Mouse (Mus musculus) midbrain, embryonic 14.5 days (tissue): ENCODE measurements at regions not wholly inside any gene's neighbourhood (a gene's known extent, or its start where the extent isn't known, plus 50 kb on each side); places are given as distances from the start of the nearest gene placed in this dataset.
"Not testable (repeated sequence)": the region's sequence is repeated elsewhere in the genome, so short reads cannot be mapped to it uniquely, and the experiment has no call there.

ENCODE experiments used
- ATAC-seq: fragments of 200-750 bp; cut with Nextera tagmentation; 2 replicates; pipeline ENCODE4 v1.8.0; 2017; ENCODE audit warnings: moderate number of reproducible peaks, moderate library complexity; ENCODE audit not compliant: low FRiP score, low TSS enrichment
- DNase-seq: peaks from one replicate; pipeline ENCODE4 v3.0.0-alpha.2; 2015
- H3K27ac ChIP-seq: fragments of 300-500 bp; sonication (generic); replicated peaks from 2 replicates; pipeline ENCODE4 v1.5.1; 2014; ENCODE audit warnings: mild to moderate bottlenecking, low read depth, low read length, moderate library complexity
- H3K27me3 ChIP-seq: fragments of 300-500 bp; sonication (generic); 2 replicates; pipeline ENCODE4 v1.6.1; 2014; ENCODE audit warnings: low read length, control low read depth, mixed read lengths; ENCODE audit not compliant: control insufficient read depth, insufficient read depth
- H3K36me3 ChIP-seq: fragments of 300-500 bp; sonication (generic); 2 replicates; pipeline ENCODE4 v1.6.1; 2014; ENCODE audit warnings: low read length, control low read depth; ENCODE audit not compliant: control insufficient read depth, insufficient read depth
- H3K4me1 ChIP-seq: fragments of 300-500 bp; sonication (generic); 2 replicates; pipeline ENCODE4 v1.6.1; 2014; ENCODE audit warnings: mild to moderate bottlenecking, antibody characterized with exemption, low read length, control low read depth; ENCODE audit not compliant: control insufficient read depth, insufficient read depth
- H3K4me2 ChIP-seq: fragments of 300-500 bp; sonication (generic); 2 replicates; pipeline ENCODE4 v1.6.1; 2014; ENCODE audit warnings: mild to moderate bottlenecking, low read length, moderate library complexity
- H3K4me3 ChIP-seq: fragments of 300-500 bp; sonication (generic); replicated peaks from 2 replicates; pipeline ENCODE4 v1.5.1; 2014; ENCODE audit warnings: low read depth, low read length
- H3K9ac ChIP-seq: fragments of 300-500 bp; sonication (generic); replicated peaks from 2 replicates; pipeline ENCODE4 v1.6.1; 2014; ENCODE audit warnings: mild to moderate bottlenecking, low read length, moderate library complexity
- H3K9me3 ChIP-seq: fragments of 300-500 bp; sonication (generic); 2 replicates; pipeline ENCODE4 v1.6.1; 2016; ENCODE audit warnings: low read length, control low read depth, mixed read lengths; ENCODE audit not compliant: control insufficient read depth
- WGBS: fragments of 180-500 bp; shearing (Covaris S2); extraction: QIAGEN DNeasy Blood & Tissue Kit; methylation state at CpG from one replicate; pipeline ENCODE4 v1.1.7; 2014; 5-methylcytosine and 5-hydroxymethylcytosine counted together

- H3K9me3 ChIP-seq: no peaks in the 10 kb centered on the region
- no peak overlapping the region for H3K9ac ChIP-seq
- ATAC-seq (no peak), DNase-seq (no peak)
- H3K36me3 ChIP-seq: no peaks in the 10 kb centered on the region
- 91% methylated on average over 5 of the region's 5 CpGs for WGBS
- no peak overlapping the region for H3K27ac ChIP-seq
- no peak overlapping the region for H3K4me2 ChIP-seq
- H3K27me3 ChIP-seq: no peaks in the 10 kb centered on the region
- H3K4me3 ChIP-seq: no peak overlapping the region
- no peaks in the 10 kb centered on the region for H3K4me1 ChIP-seq
Measured at GRCm38 (mm10) chr3:40339492-40340030, 191.5 kb upstream of the Intu start.

- WGBS: 25% methylated on average over 4 of the region's 4 CpGs
- DNase-seq (peak; percentile 21), ATAC-seq (no peak)
Measured at GRCm38 (mm10) chr3:40355103-40355502, 176.0 kb upstream of the Intu start.

GRCm38 (mm10) chr3:40368421-40368820 lies 162.7 kb upstream of the Intu start:
- H3K36me3 ChIP-seq: no peaks in the 10 kb centered on the region
- DNase-seq (no peak), ATAC-seq (no peak)
- no peak overlapping the region for H3K4me3 ChIP-seq
- H3K27ac ChIP-seq: no peak overlapping the region
- H3K9me3 ChIP-seq: no peaks in the 10 kb centered on the region
- no peak overlapping the region for H3K4me2 ChIP-seq
- no peak overlapping the region for H3K9ac ChIP-seq
- WGBS: 92% methylated on average over 4 of the region's 4 CpGs
- no peaks in the 10 kb centered on the region for H3K27me3 ChIP-seq
- peaks cover 5% of the 10 kb centered on the region; the same call in 1 of the 2 replicates for H3K4me1 ChIP-seq

More at GRCm38 (mm10) chr3:40355103-40355502, 176.0 kb upstream of the Intu start:
- Histone ChIP-seq H3K4me3 (no peak overlapping the region), H3K27me3 (no peaks in the 10 kb centered on the region), H3K36me3 (no peaks in the 10 kb centered on the region), H3K4me1 (no peaks in the 10 kb centered on the region), H3K9me3 (no peaks in the 10 kb centered on the region), H3K4me2 (no peak overlapping the region), H3K9ac (no peak overlapping the region), H3K27ac (no peak overlapping the region)

GRCm38 (mm10) chr3:40371411-40371810 lies 159.7 kb upstream of the Intu start:
- H3K27ac ChIP-seq: no peak overlapping the region
- no peak overlapping the region for H3K4me3 ChIP-seq
- H3K9me3 ChIP-seq: no peaks in the 10 kb centered on the region
- no peak; the same call in 1 of the 2 replicates for ATAC-seq
- H3K4me2 ChIP-seq: no peak overlapping the region
- H3K9ac ChIP-seq: no peak overlapping the region
- DNase-seq: peak; percentile 57
- 31% methylated on average over 7 of the region's 7 CpGs for WGBS
- peaks cover 5% of the 10 kb centered on the region; the same call in 1 of the 2 replicates for H3K4me1 ChIP-seq
- H3K36me3 ChIP-seq: no peaks in the 10 kb centered on the region
- H3K27me3 ChIP-seq: no peaks in the 10 kb centered on the region

- H3K4me3 ChIP-seq, H3K9ac ChIP-seq, H3K36me3 ChIP-seq, H3K9me3 ChIP-seq, ATAC-seq, H3K27ac ChIP-seq, DNase-seq, H3K27me3 ChIP-seq, H3K4me2 ChIP-seq, H3K4me1 ChIP-seq: not testable (repeated sequence)
Measured at GRCm38 (mm10) chr3:40376220-40376619, 154.9 kb upstream of the Intu start.

- H3K4me1 ChIP-seq: no peaks in the 10 kb centered on the region
- no peak for DNase-seq
- no peak overlapping the region for H3K4me2 ChIP-seq
- WGBS: 84% methylated on average over 7 of the region's 7 CpGs
- H3K4me3 ChIP-seq: no peak overlapping the region
- H3K9ac ChIP-seq: no peak overlapping the region
- no peaks in the 10 kb centered on the region for H3K27me3 ChIP-seq
- H3K36me3 ChIP-seq: no peaks in the 10 kb centered on the region
- no peaks in the 10 kb centered on the region for H3K9me3 ChIP-seq
- ATAC-seq: no peak
- no peak overlapping the region for H3K27ac ChIP-seq
Measured at GRCm38 (mm10) chr3:40377416-40377815, 153.7 kb upstream of the Intu start.

- DNase-seq (no peak), ATAC-seq (no peak)
- Histone ChIP-seq H3K36me3 (no peaks in the 10 kb centered on the region), H3K27me3 (no peaks in the 10 kb centered on the region), H3K4me3 (no peak overlapping the region), H3K9me3 (no peaks in the 10 kb centered on the region), H3K27ac (no peak overlapping the region), H3K4me1 (no peaks in the 10 kb centered on the region), H3K9ac (no peak overlapping the region), H3K4me2 (no peak overlapping the region)
- WGBS: 98% methylated on average over 2 of the region's 2 CpGs
Measured at GRCm38 (mm10) chr3:40379063-40379462, 152.0 kb upstream of the Intu start.

GRCm38 (mm10) chr3:40391631-40392030 lies 139.5 kb upstream of the Intu start:
- Histone ChIP-seq H3K4me2 (no peak overlapping the region), H3K27me3 (no peaks in the 10 kb centered on the region), H3K4me3 (no peak overlapping the region), H3K9me3 (no peaks in the 10 kb centered on the region), H3K27ac (no peak overlapping the region), H3K9ac (no peak overlapping the region), H3K36me3 (no peaks in the 10 kb centered on the region), H3K4me1 (no peaks in the 10 kb centered on the region)
- peak; percentile 31; the same call in 1 of the 2 replicates for ATAC-seq
- DNase-seq: peak; percentile 88
- 40% methylated on average over 6 of the region's 6 CpGs for WGBS

- Histone ChIP-seq H3K27me3 (no peaks in the 10 kb centered on the region), H3K36me3 (no peaks in the 10 kb centered on the region), H3K4me2 (no peak overlapping the region), H3K27ac (no peak overlapping the region), H3K9me3 (no peaks in the 10 kb centered on the region), H3K9ac (no peak overlapping the region), H3K4me3 (no peak overlapping the region), H3K4me1 (no peaks in the 10 kb centered on the region)
- DNase-seq: no peak
- ATAC-seq: no peak
- WGBS: 85% methylated on average over 12 of the region's 12 CpGs
Measured at GRCm38 (mm10) chr3:40398184-40398583, 132.9 kb upstream of the Intu start.
